Mouse (Mus musculus): ENCODE measurements around the gene Cd55b.

Gene Cd55b

DNA sequence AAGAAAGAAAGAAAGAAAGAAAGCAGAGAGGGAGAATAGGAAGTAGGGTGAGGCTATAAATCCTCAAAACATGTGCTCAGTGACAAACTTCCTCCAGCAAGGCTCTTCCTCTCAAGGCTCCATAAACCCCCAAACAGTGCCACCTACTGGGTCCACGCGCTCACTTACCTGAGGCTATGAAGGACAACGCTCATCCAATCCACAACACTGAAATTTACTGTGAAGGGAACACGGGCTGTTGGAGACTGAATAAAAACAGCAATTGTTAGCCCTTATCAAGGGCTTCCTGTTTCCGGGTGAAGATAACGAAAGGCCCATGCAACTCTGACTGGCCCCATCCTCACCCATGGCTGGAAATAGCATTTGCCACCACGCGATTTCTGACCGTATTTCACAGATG, 80.4 kb downstream of the Cd55b start:
- no peak for DNase-seq (ENCODE audit: low read depth, low spot score)

Data from c-Kit-negative CD71-positive TER-119-positive erythroid progenitor cells, embryonic 14.5 days (primary cell).